Mouse (Mus musculus) olfactory bulb, adult 2 months (tissue): ENCODE measurements around the gene Gatad2b. TPM values are rescaled to one million over a fixed set of nuclear protein-coding genes. Genes with fewer than 3 reads are reported as not detected.

Source experiments
- H3K27ac ChIP-seq: fragments of 200-500 bp; 2 replicates; pipeline ENCODE4 v1.5.1; 2012; ENCODE audit warnings: low read depth, low read length; ENCODE audit not compliant: insufficient read depth
- H3K4me1 ChIP-seq: fragments of 200-500 bp; 2 replicates; pipeline ENCODE4 v1.6.1; 2012; ENCODE audit warnings: low read length; ENCODE audit not compliant: control insufficient read depth, insufficient read depth
- H3K4me3 ChIP-seq: fragments of 200-500 bp; 2 replicates; pipeline ENCODE4 v1.5.1; 2012; ENCODE audit warnings: mild to moderate bottlenecking, low read depth, low read length, moderate library complexity; ENCODE audit not compliant: insufficient read depth
- CTCF ChIP-seq: fragments of 200-500 bp; IDR thresholded peaks from 2 replicates; pipeline ENCODE4 v1.5.1; 2012; ENCODE audit warnings: low read depth, mild to moderate bottlenecking, low read length, moderate library complexity; ENCODE audit not compliant: insufficient read depth
- POLR2A ChIP-seq: fragments of 200-500 bp; IDR thresholded peaks from 2 replicates; pipeline ENCODE4 v1.6.1; 2012; ENCODE audit warnings: mild to moderate bottlenecking, low read depth, low read length, moderate library complexity; ENCODE audit not compliant: insufficient read depth
- WGBS: fragments of 180-500 bp; shearing (Covaris S2); methylation state at CpG from one replicate; pipeline ENCODE4 v1.1.7; 2018; 5-methylcytosine and 5-hydroxymethylcytosine counted together
- polyA plus RNA-seq: library from polyadenylated mRNA; stranded (reverse); fragments of >200 nt; gene quantifications from 2 replicates; pipeline ENCODE4 v1.2.4, GENCODE M21; 2012; ENCODE audit warnings: low replicate concordance; ENCODE audit not compliant: missing spikeins, insufficient read depth, insufficient read length

The Gatad2b gene
- polyA plus RNA-seq, 1 experiment, result not detected

DNA sequence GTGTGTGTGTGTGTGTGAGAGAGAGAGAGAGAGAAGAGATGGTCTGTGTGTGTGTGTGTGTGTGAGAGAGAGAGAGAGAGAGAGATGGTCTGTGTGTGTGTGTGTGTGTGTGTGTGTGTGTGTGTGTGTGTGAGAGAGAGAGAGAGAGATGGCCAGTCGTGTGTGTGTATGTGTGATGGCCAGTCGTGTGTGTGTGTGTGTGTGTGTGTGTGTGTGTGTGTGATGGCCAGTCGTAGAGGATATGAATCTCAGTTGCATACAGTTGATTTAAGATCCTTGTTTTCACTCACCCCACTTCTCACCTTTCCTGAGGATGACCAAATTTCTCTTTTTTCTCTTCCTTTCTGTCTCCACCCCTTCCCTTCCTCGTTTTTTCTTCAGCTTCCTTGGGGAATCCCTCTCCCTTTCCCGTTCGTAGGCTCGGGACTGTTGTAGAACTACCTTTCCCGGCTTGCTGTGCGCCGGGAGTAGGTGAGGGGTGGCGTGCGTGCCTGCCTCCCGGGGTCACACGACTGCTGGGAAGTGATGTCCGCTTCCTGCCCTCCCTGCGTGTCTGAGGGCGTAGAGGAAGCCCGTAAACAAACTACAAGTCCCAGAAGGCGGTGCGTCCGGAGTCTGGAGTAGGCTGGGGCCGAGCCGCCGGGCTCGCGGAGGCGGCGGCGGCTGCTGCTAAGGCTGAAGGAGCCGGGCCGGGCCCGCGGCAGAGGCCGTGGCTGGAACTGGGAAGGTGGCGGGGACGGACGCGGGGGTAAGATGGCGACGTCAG lies 39.1 kb upstream of the Gatad2b start, which contains the start of gene Crtc2:
Gene Crtc2, plus strand, starts transcription at position 511 of the 766 bp plus-strand sequence.
- Histone ChIP-seq H3K4me3 (peak within 1 kb of the TSS; percentile 93), H3K4me1 (peaks cover 8% of the 10 kb centered on the region), H3K27ac (peak within 1 kb of the TSS; percentile 70)
- TF ChIP-seq CTCF (no peak), POLR2A (peak; percentile 87)
- WGBS, result under 1% methylated on average over 40 of the region's 40 CpGs

DNA sequence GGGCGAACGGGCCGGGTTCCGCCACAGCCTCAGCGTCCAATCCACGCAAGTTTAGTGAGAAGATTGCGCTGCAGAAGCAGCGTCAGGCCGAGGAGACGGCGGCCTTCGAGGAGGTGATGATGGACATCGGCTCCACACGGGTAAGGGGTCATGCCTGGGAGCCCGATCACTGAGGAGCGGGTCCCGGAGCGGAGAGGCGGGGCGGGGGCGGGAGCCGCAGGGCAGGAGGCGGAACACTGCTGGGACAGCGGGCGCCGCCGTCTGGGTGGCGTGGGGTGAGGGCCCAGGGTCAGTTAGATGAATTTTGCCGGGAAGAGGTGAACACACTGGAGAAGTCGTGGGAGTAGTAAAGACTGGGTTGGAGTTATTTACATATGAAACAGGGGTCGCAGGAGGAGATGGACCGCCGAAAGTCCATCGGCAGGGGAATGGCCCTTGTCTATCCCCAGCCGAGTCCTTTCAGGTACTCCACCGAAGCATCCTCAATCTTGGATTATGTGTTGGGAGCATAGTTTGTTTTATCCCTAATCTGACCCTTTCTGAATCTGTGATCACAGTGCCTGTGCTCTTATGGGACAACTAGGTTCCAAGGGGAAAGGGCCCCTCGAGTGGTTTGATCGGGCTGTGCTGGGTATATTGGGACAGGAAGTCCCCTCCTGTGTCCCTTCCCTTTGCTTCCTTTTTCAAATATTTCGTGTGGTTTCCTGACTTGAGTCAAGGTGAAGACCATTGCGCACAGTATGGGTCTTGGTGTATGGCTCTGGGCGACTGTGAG lies 38.4 kb upstream of the Gatad2b start:
- Histone ChIP-seq H3K4me1 (peaks cover 6% of the 10 kb centered on the region), H3K27ac (peak overlapping the region; percentile 70; the same call in 1 of the 2 replicates), H3K4me3 (peak overlapping the region; percentile 93)
- TF ChIP-seq POLR2A (no peak), CTCF (no peak; the same call in 1 of the 2 replicates)
- 1% methylated on average over 41 of the region's 41 CpGs for WGBS

DNA sequence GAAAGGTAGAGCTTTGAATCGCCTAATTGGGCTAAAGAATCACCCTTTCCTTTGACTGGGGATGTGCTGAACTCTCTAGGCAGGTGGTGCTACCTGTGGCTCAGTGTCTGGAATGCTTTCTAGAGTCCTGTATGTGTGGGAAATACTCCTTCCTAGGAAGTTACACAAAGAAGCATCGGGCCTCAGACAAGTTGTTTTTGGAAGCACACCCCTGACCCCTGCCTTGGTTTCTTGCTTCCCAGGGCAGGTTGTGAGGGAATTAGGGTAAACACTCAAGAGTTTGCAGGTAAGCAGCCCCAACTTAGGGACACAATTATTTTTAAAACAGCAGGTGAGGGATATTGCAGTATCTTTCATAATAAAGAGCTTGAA lies 37.8 kb upstream of the Gatad2b start:
- Histone ChIP-seq H3K4me3 (peak overlapping the region; percentile 93), H3K4me1 (peaks cover 6% of the 10 kb centered on the region), H3K27ac (no peak overlapping the region)
- TF ChIP-seq POLR2A (no peak), CTCF (no peak)
- WGBS, result 3% methylated on average over 2 of the region's 2 CpGs

DNA sequence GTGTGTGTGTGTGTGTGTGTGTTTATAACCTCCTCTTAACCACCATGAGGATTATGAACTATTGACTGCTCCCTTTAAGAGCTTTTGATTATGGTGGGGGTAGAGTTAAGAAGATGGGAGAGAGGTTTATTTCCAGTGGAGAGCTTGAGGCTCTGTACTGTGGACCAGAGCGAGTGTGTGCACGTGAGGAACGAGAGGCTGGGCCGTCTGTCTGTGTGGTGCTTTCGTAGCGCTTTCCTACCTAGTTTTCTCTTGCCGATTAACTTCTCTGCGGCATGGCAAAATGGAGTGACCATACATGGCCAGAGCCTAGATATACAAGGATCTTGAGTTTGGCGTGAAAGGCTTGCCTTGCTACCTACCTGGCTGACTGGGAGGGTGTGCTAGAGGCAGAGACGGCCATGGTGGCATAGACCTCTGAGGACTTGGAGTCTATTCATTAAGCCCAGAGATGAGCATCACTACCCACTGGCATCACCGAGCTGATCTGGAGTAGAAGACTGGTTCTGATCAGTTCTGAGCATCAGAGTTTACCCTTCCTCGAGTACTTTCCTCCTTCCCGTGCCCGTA lies 37.1 kb upstream of the Gatad2b start:
- WGBS, result 90% methylated on average over 14 of the region's 14 CpGs
- Histone ChIP-seq H3K27ac (no peak overlapping the region), H3K4me3 (no peak overlapping the region), H3K4me1 (peaks cover 6% of the 10 kb centered on the region)
- TF ChIP-seq POLR2A (no peak), CTCF (no peak)

DNA sequence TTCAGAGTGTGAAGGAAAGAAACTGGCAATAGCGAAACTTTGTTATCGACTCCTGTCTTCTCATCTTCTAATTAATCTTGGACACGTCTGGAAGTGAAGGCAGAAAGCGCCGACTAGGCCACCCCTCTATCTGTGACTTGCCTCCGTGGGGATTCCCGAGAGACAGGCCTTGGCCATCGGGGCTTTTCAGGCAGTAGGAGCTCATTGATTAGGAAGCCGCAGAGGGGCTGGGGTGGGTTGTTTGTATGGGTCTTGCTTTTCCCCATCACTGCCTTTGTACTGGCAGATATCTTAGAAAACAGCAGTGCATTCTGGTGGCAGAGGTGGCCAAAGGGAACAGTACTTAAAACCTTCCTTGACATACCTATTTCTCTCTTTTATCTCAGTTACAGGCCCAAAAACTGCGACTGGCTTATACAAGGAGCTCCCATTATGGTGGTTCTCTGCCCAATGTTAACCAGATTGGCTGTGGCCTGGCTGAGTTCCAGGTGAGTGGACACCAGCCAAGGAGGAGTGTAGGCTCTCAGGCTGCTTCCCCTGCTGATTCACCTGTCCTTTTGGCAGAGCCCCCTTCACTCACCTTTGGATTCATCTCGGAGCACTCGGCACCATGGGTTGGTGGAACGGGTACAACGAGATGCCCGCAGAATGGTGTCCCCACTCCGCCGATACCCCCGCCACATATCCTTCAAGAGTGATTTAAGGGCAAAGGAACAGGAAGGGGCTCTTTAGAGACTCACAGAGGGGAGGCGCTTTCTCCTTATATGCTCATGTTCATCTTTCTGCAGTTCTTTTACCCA lies 36.0 kb upstream of the Gatad2b start:
- H3K27ac ChIP-seq, result no peak overlapping the region
- H3K4me1 ChIP-seq, result peaks cover 6% of the 10 kb centered on the region
- WGBS, result 86% methylated on average over 19 of the region's 19 CpGs
- no peak overlapping the region for H3K4me3 ChIP-seq
- TF ChIP-seq CTCF, result no peak
- no peak for TF ChIP-seq POLR2A

DNA sequence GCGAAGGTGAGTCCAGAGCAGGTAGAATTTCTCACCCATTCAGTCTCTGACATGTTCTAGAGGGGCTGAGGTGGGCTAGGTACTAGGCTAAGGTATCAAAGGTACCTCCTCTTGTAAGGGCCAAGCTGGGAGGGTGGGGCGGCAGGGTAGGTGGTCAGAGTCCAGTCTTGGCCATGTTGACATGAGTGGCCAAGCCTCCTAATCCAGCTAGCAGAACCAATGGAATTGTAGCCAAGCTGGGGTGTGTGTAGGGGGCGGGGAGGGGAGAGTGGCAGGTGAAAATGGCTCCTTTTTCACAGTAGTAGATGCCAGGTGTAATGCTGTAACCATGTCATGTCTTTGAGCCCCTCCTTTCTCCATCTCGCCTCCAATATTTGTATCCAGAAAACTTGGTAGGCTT lies 34.5 kb upstream of the Gatad2b start:
- Histone ChIP-seq H3K4me3 (no peak overlapping the region), H3K27ac (no peak overlapping the region), H3K4me1 (peaks cover 6% of the 10 kb centered on the region)
- 93% methylated on average over 4 of the region's 4 CpGs for WGBS
- TF ChIP-seq POLR2A (no peak), CTCF (no peak)

DNA sequence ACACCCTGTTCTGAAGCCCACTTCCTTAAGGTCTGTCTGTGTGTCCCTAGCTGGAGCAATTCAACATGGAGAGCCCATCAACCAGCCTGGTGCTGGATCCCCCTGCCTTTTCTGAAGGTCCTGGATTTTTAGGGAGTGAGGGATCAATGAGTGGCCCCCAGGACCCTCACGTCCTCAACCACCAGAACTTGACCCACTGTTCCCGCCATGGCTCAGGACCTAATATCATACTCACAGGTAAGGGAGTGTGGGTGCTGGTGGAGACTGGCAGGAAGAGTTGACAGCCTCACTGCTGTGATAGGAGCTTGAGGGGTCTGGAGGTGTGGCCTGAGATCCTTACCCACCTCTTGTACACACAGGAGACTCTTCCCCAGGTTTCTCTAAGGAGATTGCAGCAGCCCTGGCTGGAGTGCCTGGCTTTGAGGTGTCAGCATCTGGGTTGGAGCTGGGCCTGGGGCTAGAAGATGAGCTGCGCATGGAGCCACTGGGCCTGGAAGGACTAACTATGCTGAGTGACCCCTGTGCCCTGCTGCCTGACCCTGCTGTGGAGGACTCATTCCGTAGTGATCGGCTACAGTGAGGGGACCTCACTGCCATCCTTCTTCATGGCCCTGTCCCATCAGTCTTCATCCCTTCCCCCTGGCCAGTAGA lies 29.7 kb upstream of the Gatad2b start:
- H3K27ac ChIP-seq, result no peak overlapping the region
- no peak for TF ChIP-seq CTCF
- TF ChIP-seq POLR2A, result no peak
- H3K4me1 ChIP-seq, result peaks cover 11% of the 10 kb centered on the region
- H3K4me3 ChIP-seq, result no peak overlapping the region
- WGBS, result 90% methylated on average over 5 of the region's 5 CpGs

DNA sequence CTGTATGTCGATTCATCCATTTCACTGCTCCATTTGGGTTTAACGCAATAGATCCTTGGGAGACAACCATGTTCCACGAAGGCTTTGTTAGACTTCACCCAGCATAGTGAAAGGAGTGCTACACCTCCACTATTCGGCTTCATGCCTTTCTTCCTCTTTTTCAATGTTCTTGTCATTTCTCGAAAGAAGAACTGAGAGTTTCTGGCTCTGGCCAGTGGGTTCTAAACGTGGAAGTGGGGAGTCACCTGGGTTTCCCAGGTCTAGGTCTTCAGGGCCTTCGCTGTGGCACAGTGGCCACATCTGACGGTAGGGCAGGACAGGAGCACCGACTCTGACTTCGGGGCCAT lies 28.3 kb upstream of the Gatad2b start:
- Histone ChIP-seq H3K27ac (no peak overlapping the region), H3K4me3 (peak overlapping the region; percentile 72; the same call in 1 of the 2 replicates), H3K4me1 (peaks cover 11% of the 10 kb centered on the region)
- WGBS, result 26% methylated on average over 10 of the region's 10 CpGs
- no peak for TF ChIP-seq CTCF
- TF ChIP-seq POLR2A, result no peak
